10 mouse cellular contexts compared by ENCODE assay signal in the genomic region with DNA sequence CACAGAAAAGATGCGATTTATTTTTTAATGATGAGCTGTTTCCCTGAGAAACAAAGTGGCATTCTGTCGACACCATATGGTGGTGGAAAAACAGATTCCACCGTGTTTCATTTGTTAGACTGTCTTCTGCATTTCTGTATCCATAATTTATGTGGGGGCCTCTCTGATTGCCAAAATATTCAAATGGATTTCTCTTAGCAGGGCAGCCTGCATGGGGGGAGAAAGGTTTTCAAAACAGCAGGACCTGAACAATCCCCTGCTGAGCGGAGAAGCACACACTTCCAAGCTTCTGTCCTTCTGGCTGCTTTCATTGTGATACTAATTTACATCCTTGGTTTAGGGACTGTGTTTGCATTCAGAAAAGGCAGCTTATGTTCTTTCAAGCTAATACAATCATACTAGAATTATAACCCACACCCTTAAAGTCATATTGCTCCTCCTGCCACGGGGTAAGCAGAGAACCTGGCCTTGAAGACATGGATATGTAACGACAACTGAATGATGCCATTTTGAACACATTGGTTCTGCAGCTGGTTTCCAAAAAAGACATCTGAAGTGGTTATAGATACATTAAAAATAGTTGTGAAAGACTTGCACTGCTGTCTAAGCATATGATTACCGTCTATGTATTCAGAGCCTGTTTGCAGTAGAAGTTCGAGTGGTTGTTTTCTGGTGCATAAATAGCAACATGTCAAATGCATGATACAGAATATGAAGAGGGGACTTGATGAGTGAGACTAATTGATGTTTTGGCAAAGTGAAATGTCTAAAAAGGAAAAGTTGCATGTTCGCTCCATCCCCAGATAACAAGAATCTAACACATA.
DNase-seq lines count a peak whose midpoint lies in the region; ATAC-seq lines count a peak whose summit lies in the region.
"Had no signal": no experiment of that assay in that cellular context is flagged by ENCODE, and none has a peak within 500 bp of the region (broad histone marks: within the 10 kb centered on the region; RNA-seq: fewer than 3 reads in every experiment).

No protein-coding gene starts in this region.

- no peaks in the 10 kb centered on the region for H3K27me3 ChIP-seq in hindbrain, embryonic 14.5 days (ENCODE audit: control insufficient read depth, insufficient read depth, low read length)
- no peaks in the 10 kb centered on the region for H3K27me3 ChIP-seq in midbrain, embryonic 13.5 days
- H3K27me3 ChIP-seq in liver, embryonic 11.5 days (replicated peaks; ENCODE audit: control insufficient read depth, insufficient read depth, low read length): no peaks in the 10 kb centered on the region

- DNase-seq in R1 (ENCODE audit: low read depth, low spot score): peak; percentile 50
- peak; percentile 64 for DNase-seq in cerebellum, adult 11 months
- peak; percentile 60 for DNase-seq in hindbrain, embryonic 14.5 days (ENCODE audit: low spot score)
- no peak for DNase-seq in Muller cell, postnatal 12 days (ENCODE audit: inconsistent ontology term)
- DNase-seq in liver, embryonic 11.5 days (ENCODE audit: low spot score): no peak
- no peak for DNase-seq in ovary, postnatal 14 days (ENCODE audit: low spot score)
- DNase-seq: kidney, adult 11 months had no signal

- no peaks in the 10 kb centered on the region for H3K9me3 ChIP-seq in hindbrain, embryonic 14.5 days (ENCODE audit: control insufficient read depth, low read length)
- H3K9me3 ChIP-seq in midbrain, embryonic 13.5 days: no peaks in the 10 kb centered on the region
- H3K9me3 ChIP-seq in liver, embryonic 11.5 days (ENCODE audit: control insufficient read depth, low read length): no peaks in the 10 kb centered on the region

- no peak overlapping the region for H3K4me3 ChIP-seq in hindbrain, embryonic 14.5 days (replicated peaks; ENCODE audit: low read length)
- no peak overlapping the region for H3K4me3 ChIP-seq in midbrain, embryonic 13.5 days (replicated peaks)
- no peak overlapping the region for H3K4me3 ChIP-seq in liver, embryonic 11.5 days (ENCODE audit: low read depth, low read length)

- peaks cover 12% of the 10 kb centered on the region; the same call in 1 of the 2 replicates for H3K4me1 ChIP-seq in hindbrain, embryonic 14.5 days (replicated peaks; ENCODE audit: control insufficient read depth, insufficient read depth, low read length)
- H3K4me1 ChIP-seq in midbrain, embryonic 13.5 days (replicated peaks): peaks cover 18% of the 10 kb centered on the region
- H3K4me1 ChIP-seq in liver, embryonic 11.5 days (replicated peaks; ENCODE audit: control insufficient read depth, insufficient read depth, low read length): no peaks in the 10 kb centered on the region

- H3K27ac ChIP-seq in hindbrain, embryonic 14.5 days: peak overlapping the region; percentile 45
- H3K27ac ChIP-seq in midbrain, embryonic 13.5 days: peak overlapping the region; percentile 49; the same call in 1 of the 2 replicates
- no peak overlapping the region for H3K27ac ChIP-seq in liver, embryonic 11.5 days (ENCODE audit: low read depth, low read length)
- H3K27ac ChIP-seq: macrophage had no signal

- no peaks in the 10 kb centered on the region for H3K36me3 ChIP-seq in hindbrain, embryonic 14.5 days (replicated peaks; ENCODE audit: control insufficient read depth, insufficient read depth)
- no peaks in the 10 kb centered on the region for H3K36me3 ChIP-seq in midbrain, embryonic 13.5 days
- H3K36me3 ChIP-seq in liver, embryonic 11.5 days (ENCODE audit: control insufficient read depth, insufficient read depth, low read length): no peaks in the 10 kb centered on the region

- 35% methylated on average over 9 of the region's 9 CpGs for WGBS in hindbrain, embryonic 14.5 days
- WGBS in midbrain, embryonic 13.5 days: 41% methylated on average over 9 of the region's 9 CpGs
- WGBS in liver, embryonic 11.5 days: 71% methylated on average over 9 of the region's 9 CpGs

- ATAC-seq in hindbrain, embryonic 14.5 days (ENCODE audit: low FRiP score): peak; percentile 66; the same call in 1 of the 2 replicates
- ATAC-seq in midbrain, embryonic 13.5 days: peak; percentile 66; the same call in 1 of the 2 replicates
- ATAC-seq in inflammation-experienced regulatory T-cells, adult 6 months: no peak
- ATAC-seq in liver, embryonic 11.5 days (replicated peaks; ENCODE audit: low FRiP score): no peak

- no peak overlapping the region; the same call in 1 of the 2 replicates for H3K9ac ChIP-seq in hindbrain, embryonic 14.5 days
- H3K9ac ChIP-seq in midbrain, embryonic 13.5 days (replicated peaks): no peak overlapping the region
- no peak overlapping the region for H3K9ac ChIP-seq in liver, embryonic 11.5 days (ENCODE audit: low read depth, low read length)

- H3K4me2 ChIP-seq in hindbrain, embryonic 14.5 days (replicated peaks): peak overlapping the region; percentile 9; the same call in 1 of the 2 replicates
- H3K4me2 ChIP-seq in midbrain, embryonic 13.5 days (replicated peaks): no peak overlapping the region
- H3K4me2 ChIP-seq in liver, embryonic 11.5 days: no peak overlapping the region

Comparison
In these comparisons a context has a peak if more than half of its experiments do, and no peak if none do; other contexts are left out.
1. DNase-seq: peak in R1 (single experiment), cerebellum, adult 11 months (single experiment) and hindbrain, embryonic 14.5 days (single experiment); none in Muller cell, postnatal 12 days (single experiment), liver, embryonic 11.5 days (single experiment) and ovary, postnatal 14 days (single experiment).
2. ATAC-seq: peak in hindbrain, embryonic 14.5 days (single experiment) and midbrain, embryonic 13.5 days (single experiment); none in inflammation-experienced regulatory T-cells, adult 6 months (single experiment) and liver, embryonic 11.5 days (single experiment).